Mouse (Mus musculus) lung, adult 2 months (tissue): Measurements from ENCODE around the gene Ssmem1.

ENCODE experiments used
- CTCF ChIP-seq: fragments of 200-500 bp; IDR thresholded peaks from 2 replicates; pipeline ENCODE4 v1.5.1; 2011; ENCODE audit warnings: mild to moderate bottlenecking, low read length, control low read depth; ENCODE audit not compliant: insufficient read depth
- POLR2A ChIP-seq: fragments of 200-500 bp; IDR thresholded peaks from 2 replicates; pipeline ENCODE4 v1.6.1; 2011; ENCODE audit warnings: low read depth, mild to moderate bottlenecking, control low read depth, low read length, borderline replicate concordance; ENCODE audit errors: extremely low read depth

- TF ChIP-seq CTCF (no peak), POLR2A (no peak)
Observed at GRCm38 (mm10) chr6:30569331-30569730, 59.7 kb downstream of the Ssmem1 start.
